Mouse (Mus musculus): ENCODE measurements around the gene Fbxw18. TPM values are rescaled to one million over a fixed set of nuclear protein-coding genes. Genes with fewer than 3 reads are reported as not detected.
"Not testable (repeated sequence)": the region's sequence is repeated elsewhere in the genome, so short reads cannot be mapped to it uniquely, and the experiment has no call there.

Fbxw18 gene
- polyA plus RNA-seq (2015; fragmentation: Nextera tagmentation; extraction: Ambion mirVana), result not detected in 2 replicates

- 85% methylated on average over 4 of the region's 4 CpGs for WGBS
- not testable (repeated sequence) for H3K27ac ChIP-seq; H3K4me2 ChIP-seq; H3K4me1 ChIP-seq (replicated peaks); H3K27me3 ChIP-seq; H3K9ac ChIP-seq; H3K36me3 ChIP-seq; H3K9me3 ChIP-seq; ATAC-seq (ENCODE audit: low FRiP score); H3K4me3 ChIP-seq
Observed at GRCm38 (mm10) chr9:109702600-109702999, at the start of gene Fbxw18. Gene Fbxw18, minus strand, starts transcription at chr9:109702700.

- H3K36me3 ChIP-seq; H3K27ac ChIP-seq; H3K9me3 ChIP-seq; H3K4me2 ChIP-seq; ATAC-seq (ENCODE audit: low FRiP score); H3K4me1 ChIP-seq (replicated peaks); H3K27me3 ChIP-seq; H3K9ac ChIP-seq; H3K4me3 ChIP-seq: not testable (repeated sequence)
- WGBS, result 92% methylated on average over 3 of the region's 3 CpGs
Observed at GRCm38 (mm10) chr9:109745989-109746388, 43.5 kb upstream of the Fbxw18 start, which contains the start of gene Fbxw26. Gene Fbxw26, minus strand, starts transcription at chr9:109746089.

GRCm38 (mm10) chr9:109685299-109685698 lies 17.2 kb downstream of the Fbxw18 start:
- Histone ChIP-seq H3K27me3 (no peaks in the 10 kb centered on the region), H3K27ac (no peak overlapping the region), H3K4me2 (no peak overlapping the region), H3K36me3 (no peaks in the 10 kb centered on the region), H3K9ac (no peak overlapping the region), H3K4me1 (replicated peaks) (no peaks in the 10 kb centered on the region), H3K4me3 (no peak overlapping the region), H3K9me3 (no peaks in the 10 kb centered on the region)
- ATAC-seq (ENCODE audit: low FRiP score), result no peak
- WGBS, result 21% methylated on average over 1 of the region's 1 CpGs

- not testable (repeated sequence) for H3K9me3 ChIP-seq; H3K36me3 ChIP-seq; H3K27me3 ChIP-seq; H3K4me3 ChIP-seq; H3K27ac ChIP-seq; H3K9ac ChIP-seq; H3K4me2 ChIP-seq; ATAC-seq (ENCODE audit: low FRiP score); H3K4me1 ChIP-seq (replicated peaks)
- WGBS, result 79% methylated on average over 2 of the region's 2 CpGs
Observed at GRCm38 (mm10) chr9:109664552-109664951, 37.9 kb downstream of the Fbxw18 start, which contains the start of gene Fbxw25. Gene Fbxw25, minus strand, starts transcription at chr9:109664652.

Other genes with a start within 250 kb of the Fbxw18 start
- gene Fbxw19, start 206.8 kb downstream of the Fbxw18 start, polyA plus RNA-seq (2015; fragmentation: Nextera tagmentation; extraction: Ambion mirVana), result not detected in 2 replicates
- not detected in 2 replicates for gene Fbxw15, start 134.4 kb downstream of the Fbxw18 start, polyA plus RNA-seq (2015; fragmentation: Nextera tagmentation; extraction: Ambion mirVana)
- gene Fbxw24, start 76.6 kb downstream of the Fbxw18 start, polyA plus RNA-seq (2015; fragmentation: Nextera tagmentation; extraction: Ambion mirVana), result not detected in 2 replicates
- not detected in 2 replicates for gene Fbxw25, start 38.0 kb downstream of the Fbxw18 start, polyA plus RNA-seq (2015; fragmentation: Nextera tagmentation; extraction: Ambion mirVana)
- gene Fbxw26, start 43.4 kb upstream of the Fbxw18 start, polyA plus RNA-seq (2015; fragmentation: Nextera tagmentation; extraction: Ambion mirVana), result not detected in 2 replicates
- not detected in 2 replicates for gene Fbxw27, start 88.0 kb upstream of the Fbxw18 start, polyA plus RNA-seq (2015; fragmentation: Nextera tagmentation; extraction: Ambion mirVana)
- 1.6 TPM in 1 of 2 replicates, not detected in the other for gene Spink8, start 109.6 kb upstream of the Fbxw18 start, polyA plus RNA-seq (2015; fragmentation: Nextera tagmentation; extraction: Ambion mirVana)
- gene Nme6, start 130.0 kb upstream of the Fbxw18 start, polyA plus RNA-seq (2015; fragmentation: Nextera tagmentation; extraction: Ambion mirVana), result 65.7 and 69.1 TPM in 2 replicates
- gene Camp, start 146.9 kb upstream of the Fbxw18 start, polyA plus RNA-seq (2015; fragmentation: Nextera tagmentation; extraction: Ambion mirVana), result 0.84 and 1.3 TPM in 2 replicates
- 18.0 and 18.5 TPM in 2 replicates for gene Cdc25a, start 172.9 kb upstream of the Fbxw18 start, polyA plus RNA-seq (2015; fragmentation: Nextera tagmentation; extraction: Ambion mirVana)
- 156 and 166 TPM in 2 replicates for gene Map4, start 228.8 kb upstream of the Fbxw18 start, polyA plus RNA-seq (2015; fragmentation: Nextera tagmentation; extraction: Ambion mirVana)

Measured in hindbrain, embryonic 13.5 days (tissue).